Mouse (Mus musculus): ENCODE results near the gene Herc1. TPM values are rescaled to one million over a fixed set of nuclear protein-coding genes. Genes with fewer than 3 reads are reported as not detected.

The Herc1 gene
- polyA plus RNA-seq, 1 experiment from 2014 or later, result 25.9 TPM

DNA sequence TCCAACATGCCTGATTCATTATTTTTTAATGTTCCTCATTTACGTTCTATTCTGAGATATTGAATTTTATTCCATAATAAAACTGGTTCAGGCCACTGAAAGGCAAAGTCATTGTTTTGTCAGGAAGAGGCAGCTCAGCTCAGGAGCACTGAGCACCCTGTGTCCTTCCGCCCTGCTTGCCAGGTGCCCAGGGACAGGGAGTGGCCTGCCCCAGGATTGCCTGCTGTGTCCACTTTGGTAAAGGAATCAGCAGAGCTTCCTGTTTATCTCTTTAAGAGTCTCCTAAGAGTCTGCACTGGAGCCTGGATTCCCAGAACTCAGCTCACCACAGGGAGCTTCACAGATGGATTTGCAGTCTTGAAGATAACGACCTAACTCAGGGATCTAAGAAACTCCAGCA is 38.8 kb upstream of the Herc1 start:
- no peaks in the 10 kb centered on the region for H3K27me3 ChIP-seq (ENCODE audit: insufficient read depth, low read length)
- H3K4me2 ChIP-seq, result no peak overlapping the region
- no peak for DNase-seq
- no peak overlapping the region for H3K27ac ChIP-seq (ENCODE audit: low read depth)
- H3K4me1 ChIP-seq (ENCODE audit: insufficient read depth), result no peaks in the 10 kb centered on the region
- TF ChIP-seq CTCF (IDR thresholded peaks at IDR 0.05; ENCODE audit: low read depth), result no peak
- no peak overlapping the region for H3K9ac ChIP-seq
- H3K4me3 ChIP-seq (ENCODE audit: low read depth, low read length), result no peak overlapping the region
- H3K9me3 ChIP-seq (ENCODE audit: low read depth, low read length), result no peaks in the 10 kb centered on the region
- no peak for ATAC-seq (ENCODE audit: insufficient read depth)
- 33% methylated on average over 3 of the region's 3 CpGs for WGBS
- H3K36me3 ChIP-seq (ENCODE audit: insufficient read depth), result no peaks in the 10 kb centered on the region

- DNase-seq (no peak), ATAC-seq (ENCODE audit: insufficient read depth) (no peak)
- no peak overlapping the region for H3K4me2 ChIP-seq
- H3K27me3 ChIP-seq (ENCODE audit: insufficient read depth, low read length), result no peaks in the 10 kb centered on the region
- 72% methylated on average over 2 of the region's 2 CpGs for WGBS
- no peak for TF ChIP-seq CTCF (IDR thresholded peaks at IDR 0.05; ENCODE audit: low read depth)
- H3K27ac ChIP-seq (ENCODE audit: low read depth), result no peak overlapping the region
- H3K36me3 ChIP-seq (ENCODE audit: insufficient read depth), result no peaks in the 10 kb centered on the region
- H3K9me3 ChIP-seq (ENCODE audit: low read depth, low read length), result no peaks in the 10 kb centered on the region
- H3K9ac ChIP-seq, result no peak overlapping the region
- no peaks in the 10 kb centered on the region for H3K4me1 ChIP-seq (ENCODE audit: insufficient read depth)
- H3K4me3 ChIP-seq (ENCODE audit: low read depth, low read length), result no peak overlapping the region
These were observed 33.6 kb upstream of the Herc1 start for GRCm38 (mm10) chr9:66316603-66317002.

DNA sequence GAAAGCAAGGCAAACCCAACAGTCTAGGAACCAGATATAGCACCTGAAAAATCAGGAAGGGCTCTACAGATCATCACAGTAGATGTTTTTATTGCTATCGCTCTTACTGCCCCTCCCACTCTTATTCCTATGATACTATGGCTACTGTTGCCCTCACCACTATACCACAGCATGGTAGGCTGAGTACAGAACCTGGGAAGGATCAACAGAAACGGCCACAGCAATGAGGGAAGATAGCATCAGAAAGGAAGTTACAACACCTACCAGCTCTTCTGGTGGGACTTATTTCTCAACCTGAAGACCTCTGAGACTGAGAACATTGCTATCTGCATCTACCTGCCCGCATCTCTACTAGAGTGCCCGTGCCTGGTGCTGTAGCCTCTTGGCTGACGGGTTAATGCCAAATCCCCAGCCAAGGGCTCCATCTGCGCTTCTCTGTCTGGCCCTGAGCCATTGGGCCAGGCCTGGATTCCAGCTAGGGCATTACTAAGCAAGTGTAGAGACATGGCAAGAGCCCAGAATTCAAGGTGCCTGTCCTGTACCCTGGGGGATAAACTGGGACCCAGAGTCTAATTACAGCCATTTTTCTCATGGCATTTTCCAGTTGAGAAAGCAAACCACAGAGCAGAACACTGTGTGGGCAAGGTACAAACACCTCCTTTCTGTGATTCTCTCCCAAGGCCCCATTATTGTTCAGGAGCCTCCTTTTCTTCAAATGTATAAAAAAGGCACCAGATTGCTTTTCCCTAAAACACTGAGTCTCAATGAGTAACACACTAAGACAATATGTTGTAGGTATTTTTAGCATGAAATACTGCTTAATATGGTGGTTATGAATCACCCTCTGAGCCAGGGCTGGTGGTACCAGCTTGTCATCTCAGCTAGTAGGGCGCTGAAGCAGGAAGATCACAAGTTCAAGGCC is 28.0 kb upstream of the Herc1 start:
- ATAC-seq (ENCODE audit: insufficient read depth) (no peak), DNase-seq (no peak)
- no peak for TF ChIP-seq CTCF (IDR thresholded peaks at IDR 0.05; ENCODE audit: low read depth)
- WGBS, result 84% methylated on average over 7 of the region's 7 CpGs
- no peaks in the 10 kb centered on the region for H3K27me3 ChIP-seq (ENCODE audit: insufficient read depth, low read length)
- H3K9ac ChIP-seq, result no peak overlapping the region
- H3K9me3 ChIP-seq (ENCODE audit: low read depth, low read length), result no peaks in the 10 kb centered on the region
- no peak overlapping the region for H3K4me3 ChIP-seq (ENCODE audit: low read depth, low read length)
- no peaks in the 10 kb centered on the region for H3K4me1 ChIP-seq (ENCODE audit: insufficient read depth)
- no peaks in the 10 kb centered on the region for H3K36me3 ChIP-seq (ENCODE audit: insufficient read depth)
- H3K4me2 ChIP-seq, result no peak overlapping the region
- H3K27ac ChIP-seq (ENCODE audit: low read depth), result no peak overlapping the region

GRCm38 (mm10) chr9:66326879-66327278 is 23.4 kb upstream of the Herc1 start:
- H3K4me1 ChIP-seq (ENCODE audit: insufficient read depth), result no peaks in the 10 kb centered on the region; the same call in 1 of the 2 replicates
- WGBS, result 60% methylated on average over 2 of the region's 2 CpGs
- ATAC-seq (ENCODE audit: insufficient read depth) (no peak), DNase-seq (no peak)
- no peak overlapping the region for H3K9ac ChIP-seq
- no peak overlapping the region for H3K4me3 ChIP-seq (ENCODE audit: low read depth, low read length)
- no peak for TF ChIP-seq CTCF (IDR thresholded peaks at IDR 0.05; ENCODE audit: low read depth)
- no peak overlapping the region for H3K27ac ChIP-seq (ENCODE audit: low read depth)
- H3K4me2 ChIP-seq, result no peak overlapping the region
- no peaks in the 10 kb centered on the region for H3K9me3 ChIP-seq (ENCODE audit: low read depth, low read length)
- H3K36me3 ChIP-seq (ENCODE audit: insufficient read depth), result no peaks in the 10 kb centered on the region
- no peaks in the 10 kb centered on the region for H3K27me3 ChIP-seq (ENCODE audit: insufficient read depth, low read length)

DNA sequence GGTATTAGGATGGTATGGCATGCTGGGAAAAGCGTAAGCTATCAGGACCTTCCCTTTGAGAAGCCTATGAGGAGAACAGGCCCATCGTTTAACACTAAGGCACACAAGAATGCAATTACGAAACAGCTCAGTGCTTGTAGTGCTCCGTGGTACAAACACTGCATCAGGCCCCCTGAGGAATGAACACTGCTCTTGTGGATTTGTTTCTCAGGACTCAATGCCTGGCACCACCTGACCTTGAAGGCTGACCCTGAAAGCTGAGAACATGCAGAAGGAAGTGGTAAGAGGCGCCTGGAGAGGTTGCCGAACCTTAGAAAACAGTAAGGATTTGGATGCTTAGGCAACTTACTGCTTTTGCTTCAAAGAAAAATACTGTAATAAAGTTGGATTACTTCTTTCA is 20.8 kb upstream of the Herc1 start:
- Histone ChIP-seq H3K27ac (ENCODE audit: low read depth) (no peak overlapping the region), H3K36me3 (ENCODE audit: insufficient read depth) (no peaks in the 10 kb centered on the region), H3K9me3 (ENCODE audit: low read depth, low read length) (no peaks in the 10 kb centered on the region), H3K4me3 (ENCODE audit: low read depth, low read length) (no peak overlapping the region), H3K4me1 (ENCODE audit: insufficient read depth) (no peaks in the 10 kb centered on the region; the same call in 1 of the 2 replicates), H3K9ac (no peak overlapping the region), H3K27me3 (ENCODE audit: insufficient read depth, low read length) (no peaks in the 10 kb centered on the region), H3K4me2 (no peak overlapping the region)
- TF ChIP-seq CTCF (IDR thresholded peaks at IDR 0.05; ENCODE audit: low read depth), result no peak
- WGBS, result 38% methylated on average over 6 of the region's 6 CpGs
- DNase-seq, result no peak
- ATAC-seq (ENCODE audit: insufficient read depth), result no peak

DNA sequence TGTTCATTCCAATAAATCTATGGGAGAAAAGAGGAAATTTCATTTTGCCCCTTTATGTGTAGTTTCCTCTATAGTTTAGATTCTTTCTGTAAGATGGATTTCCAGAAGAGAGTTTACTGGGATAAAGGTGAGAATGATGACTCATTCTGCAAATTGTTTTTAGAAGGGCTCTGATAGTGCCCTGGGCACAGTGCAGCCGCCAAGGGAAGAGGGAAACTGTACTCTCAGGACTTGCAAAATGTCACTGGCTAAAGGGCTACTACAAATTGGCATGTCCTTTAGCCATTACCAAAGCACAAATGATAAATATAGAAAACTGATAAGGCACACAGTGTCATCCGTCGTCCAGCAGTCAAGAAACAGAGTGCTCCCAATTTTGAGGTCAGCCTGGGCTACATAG is 19.8 kb upstream of the Herc1 start:
- H3K36me3 ChIP-seq (ENCODE audit: insufficient read depth), result no peaks in the 10 kb centered on the region
- H3K4me3 ChIP-seq (ENCODE audit: low read depth, low read length), result no peak overlapping the region
- no peak for TF ChIP-seq CTCF (IDR thresholded peaks at IDR 0.05; ENCODE audit: low read depth)
- DNase-seq (no peak), ATAC-seq (ENCODE audit: insufficient read depth) (no peak)
- no peak overlapping the region for H3K9ac ChIP-seq
- no peaks in the 10 kb centered on the region for H3K9me3 ChIP-seq (ENCODE audit: low read depth, low read length)
- WGBS, result 55% methylated on average over 3 of the region's 3 CpGs
- no peaks in the 10 kb centered on the region; the same call in 1 of the 2 replicates for H3K4me1 ChIP-seq (ENCODE audit: insufficient read depth)
- no peaks in the 10 kb centered on the region for H3K27me3 ChIP-seq (ENCODE audit: insufficient read depth, low read length)
- no peak overlapping the region for H3K4me2 ChIP-seq
- H3K27ac ChIP-seq (ENCODE audit: low read depth), result no peak overlapping the region

GRCm38 (mm10) chr9:66331548-66331947 is 18.7 kb upstream of the Herc1 start:
- DNase-seq (no peak), ATAC-seq (ENCODE audit: insufficient read depth) (no peak)
- WGBS, result 65% methylated on average over 2 of the region's 2 CpGs
- Histone ChIP-seq H3K27ac (ENCODE audit: low read depth) (no peak overlapping the region), H3K36me3 (ENCODE audit: insufficient read depth) (no peaks in the 10 kb centered on the region), H3K4me3 (ENCODE audit: low read depth, low read length) (no peak overlapping the region), H3K9me3 (ENCODE audit: low read depth, low read length) (no peaks in the 10 kb centered on the region), H3K4me2 (no peak overlapping the region), H3K4me1 (ENCODE audit: insufficient read depth) (no peaks in the 10 kb centered on the region; the same call in 1 of the 2 replicates), H3K27me3 (ENCODE audit: insufficient read depth, low read length) (no peaks in the 10 kb centered on the region), H3K9ac (no peak overlapping the region)
- no peak for TF ChIP-seq CTCF (IDR thresholded peaks at IDR 0.05; ENCODE audit: low read depth)
